Mouse (Mus musculus) c-Kit-positive CD71-positive TER-119-positive erythroid progenitor cells, embryonic 14.5 days (primary cell): Measurements from ENCODE around the gene Selenof.

Experiments used
- DNase-seq: peaks from one replicate; pipeline ENCODE4 v3.0.0-alpha.2; 2013; ENCODE audit warnings: low spot score

Selenof gene

DNA sequence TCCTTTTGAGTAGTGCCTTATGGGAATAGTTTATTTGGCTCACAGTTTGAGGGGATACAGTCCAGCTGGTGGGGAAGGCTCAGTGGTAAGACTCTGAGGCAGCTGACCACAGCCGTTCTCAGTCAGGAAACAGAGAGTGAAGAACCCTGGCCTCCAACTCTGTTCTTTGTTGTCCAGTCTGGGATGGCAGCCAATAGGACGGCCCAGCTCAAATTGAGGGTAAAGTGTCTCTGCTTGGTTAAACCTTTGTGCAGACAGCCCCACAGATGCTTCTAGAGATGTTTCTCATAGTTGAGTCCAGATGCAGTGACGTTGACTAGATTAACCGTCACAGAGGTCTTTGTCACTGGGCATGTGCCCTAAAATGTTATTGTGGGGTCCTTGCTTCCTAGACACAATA is 72.0 kb downstream of the Selenof start:
- DNase-seq, result no peak

GRCm38 (mm10) chr3:144643301-144643871 is 73.3 kb downstream of the Selenof start:
- no peak for DNase-seq

DNA sequence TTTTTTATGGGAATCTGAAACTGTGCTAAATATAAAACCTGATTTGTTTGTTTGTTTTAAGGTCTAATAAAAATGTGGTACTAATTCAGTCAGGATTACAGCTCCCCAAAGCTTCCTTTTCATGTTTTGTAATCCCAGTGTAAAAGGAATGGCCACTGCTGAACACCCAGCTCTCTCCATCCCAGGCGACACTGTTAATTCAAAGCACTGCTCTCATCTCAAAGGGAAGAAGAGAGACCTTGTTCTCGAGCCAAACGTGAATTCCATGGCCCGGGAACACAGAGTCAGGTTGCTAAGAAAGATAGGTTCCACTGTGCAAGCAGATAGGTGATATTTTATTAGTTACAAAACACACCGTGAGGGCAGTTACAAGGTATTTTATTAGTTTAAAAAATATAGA is 74.1 kb downstream of the Selenof start:
- DNase-seq, result no peak
